In the genomic region with DNA sequence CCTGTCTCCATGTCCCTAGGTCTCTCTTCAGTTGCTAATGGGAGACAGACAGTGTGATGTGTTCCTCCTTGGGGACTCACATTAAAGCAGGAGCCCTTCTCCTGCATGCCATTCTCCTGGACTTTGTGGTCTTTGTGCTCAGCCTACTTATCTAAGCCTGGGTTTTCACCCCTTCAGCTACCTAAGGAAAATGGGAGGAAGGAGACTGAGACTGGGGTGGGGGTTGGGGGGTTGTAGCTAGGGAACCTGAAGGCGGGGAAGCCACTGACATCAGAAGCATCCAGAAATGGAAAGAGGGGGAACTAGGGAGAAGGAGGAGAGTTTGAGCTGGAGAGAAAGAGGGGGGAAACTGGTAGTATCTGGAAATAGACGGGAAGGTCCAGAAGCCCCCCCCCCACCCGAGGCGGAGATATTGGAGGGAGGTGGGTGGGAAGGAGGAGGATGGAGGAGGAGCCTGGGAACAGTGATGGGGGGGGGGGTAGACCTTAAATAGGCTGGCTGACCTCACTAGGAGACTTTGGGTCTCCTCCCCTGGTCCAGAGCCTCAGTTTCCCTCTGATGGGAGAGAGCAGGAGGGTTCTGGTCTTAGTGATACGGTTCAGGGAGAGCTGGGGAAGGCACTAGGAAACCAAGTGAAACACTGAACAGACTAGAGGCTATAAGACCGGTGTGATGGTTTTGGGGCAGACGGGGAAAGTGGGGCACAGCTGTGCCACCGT, we compare ENCODE assay signal across 8 mouse cellular contexts. TPM values are rescaled to one million over a fixed set of nuclear protein-coding genes. Genes with fewer than 3 reads are reported as not detected.
DNase-seq lines count a peak whose midpoint lies in the region; ATAC-seq lines count a peak whose summit lies in the region.

No protein-coding gene starts in this region.

- H3K4me2 ChIP-seq in kidney, embryonic 16.5 days (replicated peaks; ENCODE audit: low read depth, low read length), result peak overlapping the region; percentile 98
- H3K4me2 ChIP-seq in embryonic facial prominence, embryonic 11.5 days (ENCODE audit: low read depth, low read length), result peak overlapping the region; percentile 98
- peak overlapping the region; percentile 89 for H3K4me2 ChIP-seq in hindbrain, embryonic 12.5 days (replicated peaks)
- peak overlapping the region; percentile 69 for H3K4me2 ChIP-seq in neural tube, embryonic 13.5 days

- no peak overlapping the region for H3K27ac ChIP-seq in kidney, embryonic 16.5 days (ENCODE audit: low read length)
- H3K27ac ChIP-seq in embryonic facial prominence, embryonic 11.5 days (replicated peaks; ENCODE audit: low read depth, low read length), result no peak overlapping the region
- H3K27ac ChIP-seq in hindbrain, embryonic 12.5 days, result peak overlapping the region; percentile 92
- peak overlapping the region; percentile 97 for H3K27ac ChIP-seq in neural tube, embryonic 13.5 days (replicated peaks)

- 18% methylated on average over 8 of the region's 8 CpGs for WGBS in kidney, embryonic 16.5 days
- 9% methylated on average over 8 of the region's 8 CpGs for WGBS in embryonic facial prominence, embryonic 11.5 days
- 16% methylated on average over 8 of the region's 8 CpGs for WGBS in hindbrain, embryonic 12.5 days
- 8% methylated on average over 8 of the region's 8 CpGs for WGBS in neural tube, embryonic 13.5 days

- no peaks in the 10 kb centered on the region for H3K36me3 ChIP-seq in kidney, embryonic 16.5 days (ENCODE audit: insufficient read depth, low read length)
- H3K36me3 ChIP-seq in embryonic facial prominence, embryonic 11.5 days (replicated peaks; ENCODE audit: control insufficient read depth, insufficient read depth, low read depth, low read length), result no peaks in the 10 kb centered on the region
- H3K36me3 ChIP-seq in hindbrain, embryonic 12.5 days, result no peaks in the 10 kb centered on the region
- peaks cover 16% of the 10 kb centered on the region for H3K36me3 ChIP-seq in neural tube, embryonic 13.5 days

- peak overlapping the region; percentile 58 for H3K4me3 ChIP-seq in kidney, embryonic 16.5 days (ENCODE audit: low read length)
- peak overlapping the region; percentile 54; the same call in 1 of the 2 replicates for H3K4me3 ChIP-seq in embryonic facial prominence, embryonic 11.5 days (ENCODE audit: low read depth, low read length)
- peak overlapping the region; percentile 61 for H3K4me3 ChIP-seq in hindbrain, embryonic 12.5 days
- H3K4me3 ChIP-seq in neural tube, embryonic 13.5 days, result peak overlapping the region; percentile 65

- no peak for ATAC-seq in kidney, embryonic 16.5 days (ENCODE audit: low FRiP score, low TSS enrichment)
- no peak for ATAC-seq in embryonic facial prominence, embryonic 11.5 days (replicated peaks; ENCODE audit: insufficient number of reproducible peaks, low FRiP score, low TSS enrichment, low read depth)
- ATAC-seq in hindbrain, embryonic 12.5 days (ENCODE audit: low FRiP score), result no peak
- no peak for ATAC-seq in neural tube, embryonic 13.5 days (ENCODE audit: low read depth)

- no peaks in the 10 kb centered on the region for H3K9me3 ChIP-seq in kidney, embryonic 16.5 days (ENCODE audit: low read length)
- no peaks in the 10 kb centered on the region for H3K9me3 ChIP-seq in embryonic facial prominence, embryonic 11.5 days (replicated peaks; ENCODE audit: control insufficient read depth, low read length)
- no peaks in the 10 kb centered on the region for H3K9me3 ChIP-seq in hindbrain, embryonic 12.5 days (replicated peaks)
- H3K9me3 ChIP-seq in neural tube, embryonic 13.5 days, result no peaks in the 10 kb centered on the region

- H3K4me1 ChIP-seq in kidney, embryonic 16.5 days (ENCODE audit: insufficient read depth, low read length), result peaks cover 32% of the 10 kb centered on the region
- H3K4me1 ChIP-seq in embryonic facial prominence, embryonic 11.5 days (ENCODE audit: control insufficient read depth, insufficient read depth, low read length), result peaks cover 10% of the 10 kb centered on the region
- H3K4me1 ChIP-seq in hindbrain, embryonic 12.5 days, result peaks cover 81% of the 10 kb centered on the region
- H3K4me1 ChIP-seq in neural tube, embryonic 13.5 days (replicated peaks), result peaks cover 81% of the 10 kb centered on the region

- peak overlapping the region; percentile 80; the same call in 1 of the 2 replicates for H3K9ac ChIP-seq in kidney, embryonic 16.5 days (replicated peaks; ENCODE audit: low read length)
- H3K9ac ChIP-seq in embryonic facial prominence, embryonic 11.5 days (replicated peaks; ENCODE audit: low read length), result peak overlapping the region; percentile 71; the same call in 1 of the 2 replicates
- H3K9ac ChIP-seq in hindbrain, embryonic 12.5 days, result peak overlapping the region; percentile 85
- peak overlapping the region; percentile 93 for H3K9ac ChIP-seq in neural tube, embryonic 13.5 days

- no peak for DNase-seq in kidney, postnatal 4 days
- DNase-seq in embryonic facial prominence, embryonic 11.5 days (ENCODE audit: low spot score), result no peak
- DNase-seq in embryo, embryonic 9.5 days (ENCODE audit: extremely low spot score), result no peak
- DNase-seq in urinary bladder, postnatal 25 days (ENCODE audit: low spot score), result no peak
- DNase-seq in heart, adult 18-20 months, result no peak

- peaks cover 15% of the 10 kb centered on the region; the same call in 1 of the 2 replicates for H3K27me3 ChIP-seq in kidney, embryonic 16.5 days (ENCODE audit: insufficient read depth, low read length)
- peaks cover 2% of the 10 kb centered on the region; the same call in 1 of the 2 replicates for H3K27me3 ChIP-seq in embryonic facial prominence, embryonic 11.5 days (ENCODE audit: control insufficient read depth, insufficient read depth, low read length)
- H3K27me3 ChIP-seq in hindbrain, embryonic 12.5 days, result peaks cover 11% of the 10 kb centered on the region; the same call in 1 of the 2 replicates
- peaks cover 8% of the 10 kb centered on the region; the same call in 1 of the 2 replicates for H3K27me3 ChIP-seq in neural tube, embryonic 13.5 days

RNA-seq across cellular contexts. Expression of a gene that starts 1.2 kb away (rescaled TPM):
- 1.1 and 1.4 TPM in 2 replicates for polyA plus RNA-seq in kidney, embryonic 16.5 days (2015; fragmentation: Nextera tagmentation; extraction: Ambion mirVana)
- 0.59 and 0.72 TPM in 2 replicates for polyA plus RNA-seq in embryonic facial prominence, embryonic 11.5 days (2014; fragmentation: Nextera tagmentation; extraction: Ambion mirVana)
- 11.3 and 12.7 TPM in 2 replicates for polyA plus RNA-seq in hindbrain, embryonic 12.5 days (2016; fragmentation: Nextera tagmentation; extraction: Ambion mirVana)
- polyA plus RNA-seq in neural tube, embryonic 13.5 days (2015; fragmentation: Nextera tagmentation; extraction: Ambion mirVana), result 21.2 and 22.4 TPM in 2 replicates
- total RNA-seq in heart, adult 18-20 months (2021), result under 1 TPM; 0.36 to 0.84 TPM

RNA-seq across cellular contexts. Expression of a gene that starts 5.0 kb away (rescaled TPM):
- polyA plus RNA-seq in kidney, embryonic 16.5 days (2015; fragmentation: Nextera tagmentation; extraction: Ambion mirVana), result 10.4 and 19.3 TPM in 2 replicates
- polyA plus RNA-seq in embryonic facial prominence, embryonic 11.5 days (2014; fragmentation: Nextera tagmentation; extraction: Ambion mirVana), result 14.7 and 18.5 TPM in 2 replicates
- polyA plus RNA-seq in hindbrain, embryonic 12.5 days (2016; fragmentation: Nextera tagmentation; extraction: Ambion mirVana), result 34.5 and 39.6 TPM in 2 replicates
- 20.5 and 20.6 TPM in 2 replicates for polyA plus RNA-seq in neural tube, embryonic 13.5 days (2015; fragmentation: Nextera tagmentation; extraction: Ambion mirVana)
- total RNA-seq in heart, adult 18-20 months (2021), result 1 to 10 TPM; 8.2 to 8.3 TPM

RNA-seq across cellular contexts. Expression of a gene that starts 22.5 kb away (rescaled TPM):
- 1.7 and 1.8 TPM in 2 replicates for polyA plus RNA-seq in kidney, embryonic 16.5 days (2015; fragmentation: Nextera tagmentation; extraction: Ambion mirVana)
- polyA plus RNA-seq in embryonic facial prominence, embryonic 11.5 days (2014; fragmentation: Nextera tagmentation; extraction: Ambion mirVana), result 0.27 and 0.56 TPM in 2 replicates
- 0.52 and 0.92 TPM in 2 replicates for polyA plus RNA-seq in hindbrain, embryonic 12.5 days (2016; fragmentation: Nextera tagmentation; extraction: Ambion mirVana)
- 0.44 and 0.93 TPM in 2 replicates for polyA plus RNA-seq in neural tube, embryonic 13.5 days (2015; fragmentation: Nextera tagmentation; extraction: Ambion mirVana)
- total RNA-seq in heart, adult 18-20 months (2021), result 10 to 100 TPM; 14.1 to 14.6 TPM

RNA-seq across cellular contexts. Expression of a gene that starts 25.5 kb away (rescaled TPM):
- polyA plus RNA-seq in kidney, embryonic 16.5 days (2015; fragmentation: Nextera tagmentation; extraction: Ambion mirVana), result 0.10 and 0.28 TPM in 2 replicates
- polyA plus RNA-seq in embryonic facial prominence, embryonic 11.5 days (2014; fragmentation: Nextera tagmentation; extraction: Ambion mirVana), result not detected in 2 replicates
- polyA plus RNA-seq in hindbrain, embryonic 12.5 days (2016; fragmentation: Nextera tagmentation; extraction: Ambion mirVana), result 0.06 TPM in 1 of 2 replicates, not detected in the other
- 0.21 TPM in 1 of 2 replicates, not detected in the other for polyA plus RNA-seq in neural tube, embryonic 13.5 days (2015; fragmentation: Nextera tagmentation; extraction: Ambion mirVana)
- total RNA-seq in heart, adult 18-20 months (2021), result 1 to 10 TPM in 1 of 2 experiments, under 1 TPM in 1; 0.50 to 3.7 TPM

RNA-seq across cellular contexts. Expression of a gene that starts 33.2 kb away (rescaled TPM):
- 187 and 193 TPM in 2 replicates for polyA plus RNA-seq in kidney, embryonic 16.5 days (2015; fragmentation: Nextera tagmentation; extraction: Ambion mirVana)
- polyA plus RNA-seq in embryonic facial prominence, embryonic 11.5 days (2014; fragmentation: Nextera tagmentation; extraction: Ambion mirVana), result 210 and 212 TPM in 2 replicates
- polyA plus RNA-seq in hindbrain, embryonic 12.5 days (2016; fragmentation: Nextera tagmentation; extraction: Ambion mirVana), result 111 and 120 TPM in 2 replicates
- 26.6 and 33.2 TPM in 2 replicates for polyA plus RNA-seq in neural tube, embryonic 13.5 days (2015; fragmentation: Nextera tagmentation; extraction: Ambion mirVana)
- under 1 TPM; 0.54 to 0.55 TPM for total RNA-seq in heart, adult 18-20 months (2021)

Comparison
In these comparisons a context has a peak if more than half of its experiments do, and no peak if none do; other contexts are left out.
1. H3K27ac ChIP-seq: peak in hindbrain, embryonic 12.5 days (single experiment) and neural tube, embryonic 13.5 days (single experiment); none in kidney, embryonic 16.5 days (single experiment) and embryonic facial prominence, embryonic 11.5 days (single experiment).
2. Peak in every context shown above with its lines, with median percentiles within 50 percentile points of each other: H3K4me2 ChIP-seq, H3K4me3 ChIP-seq and H3K9ac ChIP-seq.